Mouse (Mus musculus) mature B cell (primary cell): ENCODE measurements around the gene Ankrd2.

Experiments used
- in situ Hi-C: fragments of 300-500 bp; cut with MboI; formaldehyde crosslinking; loops from 2 replicates; pipeline ENCODE4 v1.14.3; 2019

The Ankrd2 gene

GRCm38 (mm10) chr19:42016251-42016650 is 19.5 kb upstream of the Ankrd2 start:
- in situ Hi-C loops = no loop called here

GRCm38 (mm10) chr19:42016840-42017239 is 19.0 kb upstream of the Ankrd2 start:
- in situ Hi-C loops = no loop called here

- in situ Hi-C loops = no loop called here
Observed at GRCm38 (mm10) chr19:42017399-42018247, 18.2 kb upstream of the Ankrd2 start.

- in situ Hi-C loops = no loop called here
Observed at GRCm38 (mm10) chr19:42019011-42019522, 16.7 kb upstream of the Ankrd2 start.

- in situ Hi-C loops = no loop called here
Observed at GRCm38 (mm10) chr19:42021681-42022541, 13.9 kb upstream of the Ankrd2 start.

GRCm38 (mm10) chr19:42022542-42022848 is 13.3 kb upstream of the Ankrd2 start:
- in situ Hi-C loops = no loop called here

- in situ Hi-C loops = no loop called here
Observed at GRCm38 (mm10) chr19:42026158-42026557, 9.6 kb upstream of the Ankrd2 start.

GRCm38 (mm10) chr19:42031112-42031511 is 4.7 kb upstream of the Ankrd2 start:
- in situ Hi-C loops = no loop called here

- in situ Hi-C loops = no loop called here
Observed at GRCm38 (mm10) chr19:42033611-42034010, 2.2 kb upstream of the Ankrd2 start.

- in situ Hi-C loops = no loop called here
Observed at GRCm38 (mm10) chr19:42034146-42034775, 1.5 kb upstream of the Ankrd2 start.

GRCm38 (mm10) chr19:42034881-42035455 is 832 bp upstream of the Ankrd2 start:
- in situ Hi-C loops = no loop called here

GRCm38 (mm10) chr19:42036357-42036756 is 557 bp downstream of the Ankrd2 start:
- in situ Hi-C loops = no loop called here

- in situ Hi-C loops = no loop called here
Observed at GRCm38 (mm10) chr19:42037167-42037702, 1.4 kb downstream of the Ankrd2 start.

- in situ Hi-C loops = no loop called here
Observed at GRCm38 (mm10) chr19:42038310-42038709, 2.5 kb downstream of the Ankrd2 start.

GRCm38 (mm10) chr19:42043988-42044387 is 8.2 kb downstream of the Ankrd2 start:
- in situ Hi-C loops = no loop called here

- in situ Hi-C loops = no loop called here
Observed at GRCm38 (mm10) chr19:42045269-42046102, 9.7 kb downstream of the Ankrd2 start, which contains the start of gene Hoga1. Hoga1 (plus strand) TSS chr19:42045610.

GRCm38 (mm10) chr19:42050251-42050650 is 14.5 kb downstream of the Ankrd2 start:
- in situ Hi-C loops = no loop called here

- in situ Hi-C loops = no loop called here
Observed at GRCm38 (mm10) chr19:42051351-42051750, 15.6 kb downstream of the Ankrd2 start.

GRCm38 (mm10) chr19:42051948-42052347 is 16.1 kb downstream of the Ankrd2 start, which contains the start of gene 4933411K16Rik:
4933411K16Rik (plus strand) TSS chr19:42052248.
- in situ Hi-C loops = no loop called here

- in situ Hi-C loops = no loop called here
Observed at GRCm38 (mm10) chr19:42054255-42054654, 18.5 kb downstream of the Ankrd2 start.

GRCm38 (mm10) chr19:42055881-42056280 is 20.1 kb downstream of the Ankrd2 start:
- in situ Hi-C loops = no loop called here
